Mouse (Mus musculus) heart, postnatal 0 days (tissue): ENCODE data around the gene Stx8.

ENCODE experiments used
- CTCF ChIP-seq: IDR thresholded peaks from 2 replicates; pipeline ENCODE4 v1.5.1; 2016; ENCODE audit warnings: antibody characterized with exemption, control low read depth, low read depth
- EP300 ChIP-seq: IDR thresholded peaks from 2 replicates; pipeline ENCODE4 v1.6.1; 2016; ENCODE audit warnings: antibody characterized with exemption, low read depth

DNA sequence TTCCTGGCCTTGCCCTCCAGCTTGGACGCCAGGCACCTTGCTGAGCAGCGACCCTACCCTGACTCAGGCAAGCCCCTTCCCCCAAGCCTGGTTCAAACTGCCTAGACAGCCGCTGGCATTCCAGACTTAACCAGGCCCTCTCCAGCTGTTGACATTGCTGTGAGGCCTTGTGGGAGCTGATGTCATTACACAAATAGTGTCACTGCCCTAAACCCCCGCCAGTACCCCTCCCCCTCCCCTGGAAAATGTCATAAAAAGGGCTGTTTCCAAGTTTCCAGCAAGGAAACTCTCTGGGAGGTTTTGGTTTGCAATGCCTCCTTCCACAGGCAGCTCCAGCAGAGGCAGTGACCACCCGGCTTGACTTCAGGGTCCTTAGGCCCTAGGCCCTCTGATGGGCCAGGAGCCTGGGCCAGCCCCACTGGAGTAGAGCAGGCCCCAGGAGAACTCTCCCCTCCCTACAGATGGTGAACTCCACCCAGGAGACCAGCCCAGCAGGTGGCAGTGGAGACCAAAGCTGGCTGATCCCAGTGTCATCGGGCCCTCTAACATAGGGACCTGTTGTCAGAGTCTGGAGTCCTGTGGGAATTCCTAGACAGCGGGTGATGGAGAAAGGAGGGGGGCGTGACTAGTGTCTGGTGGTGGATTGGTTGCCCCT lies 246.1 kb downstream of the Stx8 start:
- TF ChIP-seq CTCF = peak; percentile 68
- TF ChIP-seq EP300 = 0 out of 2 replicates have a peak, but pooled peaks have one; percentile 40
